Mouse (Mus musculus): Measurements from ENCODE around the gene Gtsf2.

GRCm38 (mm10) chr15:103485106-103485505 lies 36.8 kb upstream of the Gtsf2 start:
- TF ChIP-seq CTCF (IDR thresholded peaks at IDR 0.05; ENCODE audit: borderline replicate concordance, insufficient read depth, low read depth, low read length) (no peak), POLR2A (IDR thresholded peaks at IDR 0.05; ENCODE audit: borderline replicate concordance, insufficient read depth, low read length) (no peak)

Data from cerebellum, adult 2 months (tissue).